Mouse (Mus musculus) gastrocnemius, adult 8-10 months (tissue): ENCODE measurements around the gene Tpsb2. TPM values are rescaled to one million over a fixed set of nuclear protein-coding genes. Genes with fewer than 3 reads are reported as not detected.

Experiments
- DNase-seq, 2 experiments: peaks; one replicate each; pipeline ENCODE4 v3.0.0; 2022; ENCODE audit warnings: low spot score in 2 of 2
- total RNA-seq, 4 experiments: library from RNA; stranded (reverse); gene quantifications; 2 replicates each; pipeline ENCODE4 v1.2.4; 2022

The Tpsb2 gene
- total RNA-seq, 4 experiments from 2014 or later, result 1.7 to 5.9 (median 3.9) TPM

- DNase-seq, result no peak
Measured at GRCm38 (mm10) chr17:25406011-25406441, 39.9 kb downstream of the Tpsb2 start.

DNA sequence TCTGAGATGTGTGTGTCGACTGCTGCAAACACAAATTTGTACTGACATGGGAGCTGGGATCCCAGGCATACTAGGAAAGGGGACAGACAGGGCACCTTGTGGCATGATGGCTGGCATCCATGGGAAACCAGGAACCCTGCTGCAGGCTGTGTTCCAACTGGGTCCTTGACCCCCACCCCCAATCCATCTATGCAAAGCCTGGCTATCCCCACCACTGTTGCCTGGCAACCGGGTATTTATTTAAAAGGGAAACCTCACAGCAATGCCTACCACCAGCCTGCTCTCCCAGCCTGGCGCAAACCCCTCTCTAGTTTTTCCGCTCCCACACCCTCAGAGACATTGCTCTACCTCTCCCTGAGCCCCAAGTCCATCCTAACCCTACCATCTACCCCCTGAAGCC lies 41.2 kb downstream of the Tpsb2 start:
- no peak for DNase-seq

DNA sequence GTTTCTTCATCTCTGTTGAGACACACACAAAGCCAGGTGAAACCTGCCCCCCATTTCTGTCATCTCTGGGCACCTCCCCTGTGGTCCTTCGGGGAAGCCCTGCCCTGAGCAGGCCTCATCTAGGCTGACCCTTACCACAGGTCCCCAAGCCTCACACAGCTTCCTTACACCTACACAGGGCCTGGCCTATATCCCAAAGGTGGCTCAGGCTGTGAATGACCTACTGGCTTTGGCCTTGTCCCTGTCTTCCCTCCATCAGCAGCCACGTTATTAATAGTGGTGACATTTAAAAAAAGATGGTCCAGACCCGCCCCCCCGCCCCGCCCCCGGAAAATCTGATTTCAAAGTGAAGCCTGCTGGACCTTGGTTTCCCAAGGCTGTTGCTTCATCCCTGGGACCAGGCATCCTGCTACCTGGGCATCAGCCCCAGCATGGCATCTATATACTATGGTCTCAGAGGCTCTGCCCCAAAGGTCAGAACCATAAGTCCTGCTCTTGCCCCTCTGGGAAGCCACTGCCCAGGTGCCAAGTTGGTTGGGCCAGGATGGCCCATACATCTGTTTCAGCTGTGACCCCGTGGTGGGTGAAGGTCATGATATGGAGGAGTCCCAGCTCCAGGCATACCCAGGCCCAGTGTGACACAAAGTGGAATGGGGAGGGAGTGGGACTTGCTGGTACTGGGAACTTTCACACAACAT lies 42.3 kb downstream of the Tpsb2 start:
- no peak for DNase-seq

DNA sequence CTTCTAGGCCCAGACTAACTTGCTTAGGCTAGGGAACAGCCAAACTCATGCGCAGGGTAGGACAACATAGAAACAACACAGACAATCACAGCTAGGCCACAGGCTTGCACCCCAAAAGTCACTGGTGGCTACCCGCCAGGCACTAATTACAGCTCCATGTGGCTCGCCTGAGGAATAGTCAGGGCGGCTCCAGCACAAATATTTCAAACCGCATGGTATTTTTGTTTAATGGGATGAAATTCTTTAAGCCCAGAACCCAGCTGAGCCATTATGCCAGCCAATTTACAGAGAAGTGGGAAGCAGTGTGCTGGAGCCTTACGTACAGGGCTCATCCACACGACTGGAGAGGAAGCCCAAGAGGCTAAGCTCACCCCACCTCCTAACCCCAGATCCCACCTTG lies 43.5 kb downstream of the Tpsb2 start:
- no peak for DNase-seq

GRCm38 (mm10) chr17:25410180-25410579 lies 44.1 kb downstream of the Tpsb2 start:
- DNase-seq, result no peak

- no peak for DNase-seq
Measured at GRCm38 (mm10) chr17:25410786-25411185, 44.7 kb downstream of the Tpsb2 start.

DNA sequence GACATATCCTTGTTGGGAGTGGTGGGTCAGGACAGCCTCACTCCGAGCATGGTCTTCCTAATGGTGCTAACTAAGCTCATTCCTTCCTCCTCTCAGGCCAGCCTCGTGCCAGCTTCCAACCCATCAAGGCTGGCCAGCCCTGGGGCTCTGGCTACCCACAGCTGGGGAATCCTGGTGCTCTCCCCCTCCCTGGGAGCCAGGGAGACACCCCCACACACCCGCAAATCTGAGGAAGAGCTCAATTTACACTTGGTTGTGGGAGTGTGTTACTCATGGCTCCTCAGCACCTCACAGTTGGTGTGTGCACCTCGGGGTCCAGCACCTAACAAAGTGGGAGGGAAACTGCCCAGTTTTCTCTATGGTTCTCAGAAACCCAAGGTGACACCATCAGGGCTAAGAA lies 45.1 kb downstream of the Tpsb2 start:
- DNase-seq, result no peak

GRCm38 (mm10) chr17:25414209-25414608 lies 48.1 kb downstream of the Tpsb2 start:
- DNase-seq, result no peak

DNA sequence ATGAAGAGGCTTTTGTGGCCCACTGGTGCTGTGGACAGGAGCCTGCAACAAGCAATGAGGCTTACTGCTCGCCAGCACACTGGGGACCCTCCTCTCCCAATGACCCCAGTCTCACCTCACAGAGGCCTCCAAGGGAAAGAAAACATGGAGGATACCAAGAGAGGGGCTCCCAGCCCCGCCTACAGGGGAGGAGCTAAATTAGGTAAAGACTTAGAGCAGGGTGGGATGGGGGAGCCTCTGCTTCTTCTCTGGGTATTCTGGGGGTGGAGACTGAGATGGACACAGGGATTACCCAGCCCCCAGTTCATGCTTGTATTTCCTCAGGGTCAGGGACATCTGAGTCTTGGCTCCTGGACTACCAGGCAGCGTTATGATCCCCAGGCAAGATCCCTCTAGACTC lies 48.8 kb downstream of the Tpsb2 start:
- no peak for DNase-seq

DNA sequence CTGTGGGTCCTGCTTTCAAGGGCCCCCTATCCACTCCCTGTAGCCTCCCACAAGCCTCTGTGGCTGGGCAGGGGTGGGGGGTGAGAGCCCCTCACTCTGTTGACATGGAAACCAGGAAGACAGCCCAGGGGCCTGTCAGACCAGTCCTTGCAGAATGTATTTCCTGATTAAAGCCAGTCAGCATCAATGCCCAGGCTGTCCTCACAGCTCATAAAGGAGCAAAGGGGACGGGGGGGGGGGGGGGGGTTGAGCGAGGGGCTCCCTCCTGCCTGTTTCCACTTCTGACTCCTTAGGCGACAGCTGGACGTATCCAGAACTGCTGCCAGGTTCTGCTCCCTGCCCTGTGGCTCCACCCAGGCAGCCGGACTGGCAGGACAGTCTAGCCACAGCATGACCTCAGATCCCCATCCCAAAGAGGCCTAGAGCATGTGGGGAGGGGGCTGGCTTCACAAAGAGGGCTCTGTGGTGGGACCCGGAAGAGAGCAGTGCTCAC lies 49.4 kb downstream of the Tpsb2 start:
- no peak for DNase-seq

DNA sequence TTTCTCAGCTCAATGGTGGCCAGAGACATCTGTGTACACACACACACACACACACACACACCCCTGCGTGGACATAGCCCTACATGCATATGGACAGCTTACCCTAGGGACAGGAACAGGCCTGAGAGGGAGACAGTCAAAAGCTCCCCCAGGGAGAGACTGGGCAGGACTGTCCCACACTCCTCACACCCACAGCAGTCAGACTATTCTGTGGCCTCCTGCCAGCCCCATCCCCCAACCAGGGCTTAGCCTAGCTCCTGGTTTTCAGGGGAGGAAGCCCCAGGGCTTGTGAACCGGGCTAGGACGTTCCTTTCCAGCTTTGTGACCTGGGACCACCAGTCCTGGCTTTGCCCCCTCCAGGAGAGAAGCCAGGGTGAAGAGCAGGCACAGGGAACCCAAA lies 50.1 kb downstream of the Tpsb2 start:
- no peak for DNase-seq

- DNase-seq, result no peak
Measured at GRCm38 (mm10) chr17:25417990-25418389, 51.9 kb downstream of the Tpsb2 start.

Other genes with a start within 250 kb of the Tpsb2 start
- gene Ptx4, start 245.5 kb upstream of the Tpsb2 start, total RNA-seq, result 1 to 10 TPM in 1 of 4 experiments, under 1 TPM in 3; 0.58 to 2.4 (median 0.79) TPM
- gene Clcn7, start 232.9 kb upstream of the Tpsb2 start, total RNA-seq, result 10 to 100 TPM; 13.0 to 18.3 (median 16.0) TPM
- gene Ccdc154, start 203.8 kb upstream of the Tpsb2 start, total RNA-seq, result not detected
- not detected for gene Gm38655, start 190.8 kb upstream of the Tpsb2 start, total RNA-seq
- gene BC003965, start 181.8 kb upstream of the Tpsb2 start, total RNA-seq, result 10 to 100 TPM; 13.8 to 15.5 (median 14.8) TPM
- 1 to 10 TPM; 3.2 to 5.4 (median 4.3) TPM for gene Unkl, start 177.9 kb upstream of the Tpsb2 start, total RNA-seq
- 10 to 100 TPM; 12.8 to 17.2 (median 14.8) TPM for gene Gnptg, start 126.2 kb upstream of the Tpsb2 start, total RNA-seq
- 10 to 100 TPM; 14.2 to 19.1 (median 15.6) TPM for gene Tsr3, start 126.1 kb upstream of the Tpsb2 start, total RNA-seq
- not detected for gene Baiap3, start 109.9 kb upstream of the Tpsb2 start, total RNA-seq
- 10 to 100 TPM; 57.0 to 66.7 (median 58.0) TPM for gene Ube2i, start 91.7 kb upstream of the Tpsb2 start, total RNA-seq
- gene Prss34, start 67.9 kb upstream of the Tpsb2 start, total RNA-seq, result under 1 TPM; 0.27 to 0.56 (median 0.33) TPM
- not detected for gene Prss28, start 57.7 kb upstream of the Tpsb2 start, total RNA-seq
- gene Prss29, start 47.7 kb upstream of the Tpsb2 start, total RNA-seq, result not detected
- 1 to 10 TPM in 3 of 4 experiments, under 1 TPM in 1; 0.29 to 2.2 (median 1.2) TPM for gene Tpsab1, start 20.7 kb upstream of the Tpsb2 start, total RNA-seq
- not detected for gene Tpsg1, start 3.0 kb downstream of the Tpsb2 start, total RNA-seq
- 1 to 10 TPM in 3 of 4 experiments, under 1 TPM in 1; 0.68 to 1.7 (median 1.6) TPM for gene Cacna1h, start 67.5 kb downstream of the Tpsb2 start, total RNA-seq
- gene Tekt4, start 88.3 kb downstream of the Tpsb2 start, total RNA-seq, result not detected
- gene Sstr5, start 131.0 kb downstream of the Tpsb2 start, total RNA-seq, result not detected
- gene Sox8, start 204.4 kb downstream of the Tpsb2 start, total RNA-seq, result under 1 TPM; 0.19 to 0.76 (median 0.70) TPM
- 10 to 100 TPM; 10.4 to 14.1 (median 10.8) TPM for gene Lmf1, start 212.8 kb downstream of the Tpsb2 start, total RNA-seq